Mouse (Mus musculus) olfactory bulb, adult 2 months (tissue): Measurements from ENCODE around the gene Thumpd3.

Experiments used
- CTCF ChIP-seq: fragments of 200-500 bp; IDR thresholded peaks from 2 replicates; pipeline ENCODE4 v1.5.1; 2012; ENCODE audit warnings: low read depth, mild to moderate bottlenecking, low read length, moderate library complexity; ENCODE audit not compliant: insufficient read depth
- POLR2A ChIP-seq: fragments of 200-500 bp; IDR thresholded peaks from 2 replicates; pipeline ENCODE4 v1.6.1; 2012; ENCODE audit warnings: mild to moderate bottlenecking, low read depth, low read length, moderate library complexity; ENCODE audit not compliant: insufficient read depth

DNA sequence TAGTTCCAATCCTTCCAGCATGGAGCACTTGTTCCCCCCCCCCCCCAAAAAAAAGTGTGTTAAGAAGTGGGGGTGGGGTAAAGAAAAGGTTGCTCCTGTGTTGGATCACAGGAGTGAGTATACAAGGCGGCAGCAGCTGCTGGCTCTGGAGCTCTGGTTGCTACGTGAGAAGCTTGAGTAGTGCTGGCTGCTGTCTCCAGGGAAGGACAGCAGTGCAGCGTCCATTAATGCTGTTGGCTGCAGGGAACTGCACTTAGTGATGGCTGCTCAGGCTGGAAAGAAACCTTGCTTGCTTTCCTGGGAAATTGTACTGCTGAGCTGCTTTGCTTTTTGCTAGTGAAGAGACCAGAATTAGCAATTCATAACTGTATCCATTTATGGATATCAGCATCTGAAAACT is 33.5 kb downstream of the Thumpd3 start:
- TF ChIP-seq CTCF: no peak
- no peak for TF ChIP-seq POLR2A
